Mouse (Mus musculus): ENCODE results near the gene Cox18. TPM values are rescaled to one million over a fixed set of nuclear protein-coding genes. Genes with fewer than 3 reads are reported as not detected.
"Not testable (repeated sequence)": the region's sequence is repeated elsewhere in the genome, so short reads cannot be mapped to it uniquely, and the experiment has no call there.

The Cox18 gene
- total RNA-seq (2021) = 10 to 100 TPM in 1 of 2 experiments, 1 to 10 TPM in 1; 9.3 to 12.6 TPM
- polyA plus RNA-seq (2012; rRNA removed) = 16.1 and 18.9 TPM in 2 replicates
- long read RNA-seq, partial matches to known transcripts = 0 of 10 reads
- long read RNA-seq, other reads (novel, unspliced or antisense) = 7 of 10 reads

DNA sequence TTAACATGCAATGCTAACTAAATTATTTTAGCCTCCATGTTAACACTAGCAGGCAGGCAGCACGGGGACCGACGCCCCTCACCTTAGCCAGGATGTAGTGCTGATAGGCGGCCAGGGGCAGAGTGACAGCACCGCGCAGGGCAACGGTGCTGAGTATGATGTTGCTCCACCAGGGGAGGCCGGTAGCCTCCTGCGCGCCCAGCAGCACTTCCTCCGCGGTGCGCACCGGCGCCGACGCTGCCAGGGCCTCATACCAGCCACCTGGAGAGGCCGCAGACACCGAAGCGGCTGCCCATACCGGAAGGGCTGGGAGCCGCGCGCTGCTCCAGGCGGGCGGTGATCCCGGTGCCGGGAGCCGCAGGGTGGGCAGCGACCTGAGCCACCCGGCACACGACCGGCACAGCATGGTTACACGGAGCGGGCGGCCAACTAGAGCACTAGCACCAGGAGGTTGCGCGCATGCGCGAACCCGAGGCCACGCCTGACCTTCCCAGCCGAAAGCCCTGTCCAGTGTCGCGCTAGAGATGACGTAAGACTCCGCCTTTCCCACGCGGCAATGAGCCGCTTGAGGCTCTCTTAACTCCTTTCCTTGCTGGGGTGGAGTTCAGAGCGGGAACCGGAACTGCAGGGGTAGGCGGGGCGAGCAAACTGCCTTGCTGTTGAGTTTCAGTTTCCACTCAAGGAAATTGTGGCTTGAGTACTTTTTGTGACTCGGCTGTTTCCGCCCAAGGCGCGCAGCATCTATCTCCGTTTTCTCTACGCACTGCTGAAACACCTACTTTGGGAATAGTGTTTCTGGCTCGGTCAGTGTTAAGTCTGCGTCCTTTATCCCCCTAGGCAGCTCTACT, at the start of gene Cox18:
Cox18 (minus strand) TSS at position 468 of the 848 bp plus-strand sequence.
- no peaks in the 10 kb centered on the region for H3K4me1 ChIP-seq (ENCODE audit: control insufficient read depth, insufficient read depth, low read length)
- peak within 1 kb of the TSS; percentile 72 for H3K9ac ChIP-seq (ENCODE audit: low read depth, low read length)
- H3K27ac ChIP-seq = peak within 1 kb of the TSS; percentile 80
- peak; percentile 99 to 100 for DNase-seq
- no peaks in the 10 kb centered on the region for H3K79me2 ChIP-seq (replicated peaks; ENCODE audit: control insufficient read depth, insufficient read depth, low read length)
- TF ChIP-seq EP300 (IDR thresholded peaks at IDR 0.05; ENCODE audit: insufficient read depth, low read depth, low read length) (peak; percentile 97), POLR2A (IDR thresholded peaks at IDR 0.05; ENCODE audit: insufficient read depth, low read depth, low read length) (peak; percentile 93), CTCF (IDR thresholded peaks at IDR 0.05) (peak; percentile 26; the same call in 1 of the 2 replicates)
- H3K4me3 ChIP-seq = peak within 1 kb of the TSS; percentile 99
- H3K36me3 ChIP-seq (ENCODE audit: control insufficient read depth, insufficient read depth, low read length) = no peaks in the 10 kb centered on the region
- intact Hi-C loops (cut with DNase I) = loop anchor here (1.0 kb wide), 1 partner anchor 143 kb away; the partner anchor contains the start of gene Ankrd17
- under 1% methylated on average over 62 of the region's 62 CpGs for WGBS
- no peaks in the 10 kb centered on the region for H3K27me3 ChIP-seq (ENCODE audit: control insufficient read depth, insufficient read depth, low read length)

DNA sequence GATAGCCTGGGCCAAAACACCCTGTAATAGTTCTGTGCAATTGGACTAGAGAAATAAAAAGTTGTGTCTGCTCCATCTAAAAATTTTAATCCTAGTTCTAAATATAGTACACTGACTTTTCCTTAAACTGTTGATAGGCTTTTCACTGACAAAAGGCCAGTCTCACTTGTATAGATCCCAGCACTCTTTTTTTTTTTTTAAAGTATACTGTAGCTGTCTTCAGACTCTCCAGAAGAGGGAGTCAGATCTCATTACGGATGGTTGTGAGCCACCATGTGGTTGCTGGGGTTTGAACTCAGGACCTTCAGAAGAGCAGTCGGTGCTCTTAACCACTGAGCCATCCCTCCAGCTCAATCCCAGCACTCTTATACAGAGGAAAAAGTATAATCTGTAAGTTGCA, 38.4 kb upstream of the Cox18 start:
- WGBS = 75% methylated on average over 2 of the region's 2 CpGs
- DNase-seq = not testable (repeated sequence)

DNA sequence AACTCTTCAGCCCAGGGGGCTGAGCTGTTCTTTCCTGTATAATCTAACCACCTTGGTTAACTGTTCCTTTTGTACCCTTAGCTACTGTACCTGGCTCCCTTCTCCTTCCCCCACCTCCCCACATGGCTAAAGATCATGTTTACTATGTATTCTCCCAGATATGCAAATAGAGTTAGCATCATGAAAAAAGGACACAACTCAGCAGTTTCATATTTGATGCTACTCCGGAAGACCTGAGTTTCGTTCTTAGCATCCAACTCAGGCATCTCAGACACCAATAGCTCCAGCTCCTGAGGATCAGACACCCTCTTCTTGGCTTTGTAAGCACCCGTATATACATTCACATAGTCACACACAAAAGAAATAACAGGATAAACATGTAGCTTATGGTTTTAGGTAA, 33.2 kb upstream of the Cox18 start:
- Histone ChIP-seq H3K9ac (ENCODE audit: low read depth, low read length) (no peak overlapping the region), H3K36me3 (ENCODE audit: control insufficient read depth, insufficient read depth, low read length) (peaks cover 4% of the 10 kb centered on the region), H3K4me3 (no peak overlapping the region), H3K4me1 (ENCODE audit: control insufficient read depth, insufficient read depth, low read length) (no peaks in the 10 kb centered on the region), H3K27ac (no peak overlapping the region), H3K27me3 (ENCODE audit: control insufficient read depth, insufficient read depth, low read length) (no peaks in the 10 kb centered on the region), H3K79me2 (replicated peaks; ENCODE audit: control insufficient read depth, insufficient read depth, low read length) (no peaks in the 10 kb centered on the region)
- intact Hi-C loops (cut with DNase I) = no loop called here
- TF ChIP-seq CTCF (IDR thresholded peaks at IDR 0.05) (no peak), EP300 (IDR thresholded peaks at IDR 0.05; ENCODE audit: insufficient read depth, low read depth, low read length) (no peak), POLR2A (IDR thresholded peaks at IDR 0.05; ENCODE audit: insufficient read depth, low read depth, low read length) (no peak)
- no peak for DNase-seq
- WGBS = 93% methylated on average over 3 of the region's 3 CpGs

More for the DNA sequence above, 38.4 kb upstream of the Cox18 start:
- H3K27ac ChIP-seq; H3K36me3 ChIP-seq (ENCODE audit: control insufficient read depth, insufficient read depth, low read length); H3K4me1 ChIP-seq (ENCODE audit: control insufficient read depth, insufficient read depth, low read length); H3K9ac ChIP-seq (ENCODE audit: low read depth, low read length); H3K4me3 ChIP-seq; H3K79me2 ChIP-seq (replicated peaks; ENCODE audit: control insufficient read depth, insufficient read depth, low read length); H3K27me3 ChIP-seq (ENCODE audit: control insufficient read depth, insufficient read depth, low read length); intact Hi-C loops (cut with DNase I): not testable (repeated sequence)

DNA sequence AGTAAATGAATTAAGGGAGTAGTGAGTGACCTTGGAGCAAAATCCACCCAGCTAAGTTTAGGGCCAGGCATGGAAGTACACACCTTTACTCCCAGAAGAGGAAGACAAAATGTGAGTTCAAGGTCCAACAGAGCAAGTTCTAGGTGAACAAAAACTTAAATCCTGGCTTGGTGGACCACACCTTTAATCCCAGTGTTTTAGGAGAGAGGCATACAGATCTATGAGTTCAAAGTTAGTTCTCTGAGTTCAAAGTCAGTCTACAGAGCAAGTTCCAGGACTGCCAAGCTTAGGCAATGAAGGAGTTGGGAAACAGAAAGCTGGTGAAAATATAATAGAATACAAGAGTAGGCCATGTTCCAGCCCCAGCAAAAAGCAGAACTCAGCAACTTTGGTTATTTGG, 23.7 kb upstream of the Cox18 start:
- Histone ChIP-seq H3K4me3 (no peak overlapping the region), H3K4me1 (ENCODE audit: control insufficient read depth, insufficient read depth, low read length) (no peaks in the 10 kb centered on the region), H3K27me3 (ENCODE audit: control insufficient read depth, insufficient read depth, low read length) (no peaks in the 10 kb centered on the region), H3K27ac (no peak overlapping the region), H3K79me2 (replicated peaks; ENCODE audit: control insufficient read depth, insufficient read depth, low read length) (no peaks in the 10 kb centered on the region), H3K9ac (ENCODE audit: low read depth, low read length) (no peak overlapping the region), H3K36me3 (ENCODE audit: control insufficient read depth, insufficient read depth, low read length) (peaks cover 7% of the 10 kb centered on the region)
- no peak for DNase-seq
- intact Hi-C loops (cut with DNase I) = no loop called here
- no peak for TF ChIP-seq EP300 (IDR thresholded peaks at IDR 0.05; ENCODE audit: insufficient read depth, low read depth, low read length)
- TF ChIP-seq CTCF (IDR thresholded peaks at IDR 0.05) = no peak
- TF ChIP-seq POLR2A (IDR thresholded peaks at IDR 0.05; ENCODE audit: insufficient read depth, low read depth, low read length) = no peak

DNA sequence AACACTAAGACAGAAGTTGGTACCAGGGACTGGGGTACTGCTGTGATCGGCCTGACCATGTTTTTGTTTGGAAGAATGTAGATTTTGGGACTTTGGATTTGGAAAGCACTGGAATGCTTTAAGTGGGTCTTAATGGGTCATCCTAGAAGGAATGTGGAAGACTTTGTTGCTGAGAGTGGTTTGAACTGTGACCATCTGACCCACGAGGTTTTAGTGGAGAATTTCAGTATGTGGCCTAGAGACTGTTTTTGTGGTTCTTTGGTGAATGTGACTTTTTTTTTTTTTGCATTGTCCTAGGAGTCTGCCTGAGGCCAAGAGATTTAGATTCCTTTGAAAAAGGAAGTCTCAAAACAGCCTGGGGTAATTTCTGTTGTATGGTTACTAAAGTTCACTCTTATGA, 23.2 kb upstream of the Cox18 start:
- WGBS = 89% methylated on average over 2 of the region's 2 CpGs
- intact Hi-C loops (cut with DNase I) = no loop called here
- H3K4me3 ChIP-seq = no peak overlapping the region

DNA sequence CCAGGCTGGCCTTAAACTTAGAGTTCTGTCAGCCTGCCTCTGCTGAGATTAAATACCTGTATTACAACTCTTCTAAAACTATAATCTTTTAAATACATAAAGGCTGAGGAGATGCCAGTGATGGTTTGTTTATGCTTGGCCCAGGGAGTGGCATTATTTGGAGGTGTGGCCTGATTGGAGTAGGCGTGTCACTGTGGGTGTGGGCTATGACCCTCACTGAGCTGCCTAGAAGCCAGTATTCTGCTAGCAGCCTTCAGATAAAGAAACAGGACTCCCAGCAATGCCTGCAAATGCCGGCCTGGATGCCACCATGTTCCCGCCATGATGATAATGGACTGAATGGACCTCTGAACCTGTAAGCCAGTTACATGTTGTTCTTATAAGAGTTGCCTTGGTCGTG, 22.8 kb upstream of the Cox18 start:
- 83% methylated on average over 4 of the region's 4 CpGs for WGBS
- no peak for TF ChIP-seq EP300 (IDR thresholded peaks at IDR 0.05; ENCODE audit: insufficient read depth, low read depth, low read length)
- no peak for TF ChIP-seq CTCF (IDR thresholded peaks at IDR 0.05)
- no peak for TF ChIP-seq POLR2A (IDR thresholded peaks at IDR 0.05; ENCODE audit: insufficient read depth, low read depth, low read length)
- intact Hi-C loops (cut with DNase I) = no loop called here
- H3K9ac ChIP-seq (ENCODE audit: low read depth, low read length) = no peak overlapping the region
- no peak overlapping the region for H3K27ac ChIP-seq
- no peaks in the 10 kb centered on the region for H3K27me3 ChIP-seq (ENCODE audit: control insufficient read depth, insufficient read depth, low read length)
- no peaks in the 10 kb centered on the region; the same call in 1 of the 2 replicates for H3K4me1 ChIP-seq (ENCODE audit: control insufficient read depth, insufficient read depth, low read length)
- peaks cover 13% of the 10 kb centered on the region for H3K36me3 ChIP-seq (ENCODE audit: control insufficient read depth, insufficient read depth, low read length)
- H3K4me3 ChIP-seq = no peak overlapping the region
- DNase-seq = no peak
- H3K79me2 ChIP-seq (replicated peaks; ENCODE audit: control insufficient read depth, insufficient read depth, low read length) = no peaks in the 10 kb centered on the region

More for the DNA sequence above, 23.2 kb upstream of the Cox18 start:
- peaks cover 10% of the 10 kb centered on the region for H3K36me3 ChIP-seq (ENCODE audit: control insufficient read depth, insufficient read depth, low read length)
- no peak overlapping the region for H3K27ac ChIP-seq
- no peak overlapping the region for H3K9ac ChIP-seq (ENCODE audit: low read depth, low read length)
- no peak for TF ChIP-seq POLR2A (IDR thresholded peaks at IDR 0.05; ENCODE audit: insufficient read depth, low read depth, low read length)
- no peak for TF ChIP-seq EP300 (IDR thresholded peaks at IDR 0.05; ENCODE audit: insufficient read depth, low read depth, low read length)
- no peak for TF ChIP-seq CTCF (IDR thresholded peaks at IDR 0.05)
- H3K4me1 ChIP-seq (ENCODE audit: control insufficient read depth, insufficient read depth, low read length) = no peaks in the 10 kb centered on the region
- DNase-seq = no peak
- no peaks in the 10 kb centered on the region for H3K27me3 ChIP-seq (ENCODE audit: control insufficient read depth, insufficient read depth, low read length)
- no peaks in the 10 kb centered on the region for H3K79me2 ChIP-seq (replicated peaks; ENCODE audit: control insufficient read depth, insufficient read depth, low read length)

All from heart, adult 2 months (tissue).